Comparison of ENCODE assay signal across 7 mouse cellular contexts in genomic region chr1:86530871-86531546, GRCm38 (mm10). TPM values are rescaled to one million over a fixed set of nuclear protein-coding genes. Genes with fewer than 3 reads are reported as not detected.
DNase-seq lines count a peak whose midpoint lies in the region; ATAC-seq lines count a peak whose summit lies in the region.

No protein-coding gene starts in this region.

- ATAC-seq in embryonic facial prominence, embryonic 15.5 days (ENCODE audit: insufficient number of reproducible peaks, low FRiP score, low TSS enrichment, low read depth): no peak
- no peak for ATAC-seq in liver, embryonic 12.5 days
- ATAC-seq in erythroid progenitor cell, adult 5-6 weeks (replicated peaks; ENCODE audit: low FRiP score, poor library complexity, severe bottlenecking): no peak

- H3K27ac ChIP-seq in embryonic facial prominence, embryonic 15.5 days (replicated peaks): peak overlapping the region; percentile 65
- H3K27ac ChIP-seq in liver, embryonic 12.5 days: peak overlapping the region; percentile 73

- peak; percentile 51 for DNase-seq in retina, embryonic 14.5 days (ENCODE audit: low spot score)
- no peak for DNase-seq in retina, postnatal 1 day
- no peak for DNase-seq in urinary bladder, adult 2 months (ENCODE audit: low spot score)
- DNase-seq in lung, adult 18-20 months: no peak

- 0 out of 2 replicates have a peak overlapping the region, but pooled peaks have one; percentile 17 for H3K4me2 ChIP-seq in embryonic facial prominence, embryonic 15.5 days (replicated peaks)
- H3K4me2 ChIP-seq in liver, embryonic 12.5 days: peak overlapping the region; percentile 23

- H3K9me3 ChIP-seq in embryonic facial prominence, embryonic 15.5 days (replicated peaks): no peaks in the 10 kb centered on the region
- no peaks in the 10 kb centered on the region for H3K9me3 ChIP-seq in liver, embryonic 12.5 days (replicated peaks)

- peak overlapping the region; percentile 2; the same call in 1 of the 2 replicates for H3K4me3 ChIP-seq in embryonic facial prominence, embryonic 15.5 days (replicated peaks)
- H3K4me3 ChIP-seq in liver, embryonic 12.5 days: no peak overlapping the region

- H3K27me3 ChIP-seq in embryonic facial prominence, embryonic 15.5 days: no peaks in the 10 kb centered on the region
- no peaks in the 10 kb centered on the region for H3K27me3 ChIP-seq in liver, embryonic 12.5 days (replicated peaks)

- 16% methylated on average over 4 of the region's 4 CpGs for WGBS in embryonic facial prominence, embryonic 15.5 days
- WGBS in liver, embryonic 12.5 days (ENCODE audit: insufficient replicate concordance): 31% methylated on average over 4 of the region's 4 CpGs

- H3K4me1 ChIP-seq in embryonic facial prominence, embryonic 15.5 days: peaks cover 30% of the 10 kb centered on the region
- H3K4me1 ChIP-seq in liver, embryonic 12.5 days: peaks cover 37% of the 10 kb centered on the region

- H3K9ac ChIP-seq in embryonic facial prominence, embryonic 15.5 days: no peak overlapping the region
- H3K9ac ChIP-seq in liver, embryonic 12.5 days: peak overlapping the region; percentile 33

- peaks cover 14% of the 10 kb centered on the region; the same call in 1 of the 2 replicates for H3K36me3 ChIP-seq in embryonic facial prominence, embryonic 15.5 days
- H3K36me3 ChIP-seq in liver, embryonic 12.5 days: peaks cover 46% of the 10 kb centered on the region

RNA-seq across cellular contexts. Expression of gene Ptma, which starts 4.5 kb away (rescaled TPM):
- 1,945 and 2,079 TPM in 2 replicates for polyA plus RNA-seq in embryonic facial prominence, embryonic 15.5 days (2015; fragmentation: Nextera tagmentation; extraction: Ambion mirVana)
- polyA plus RNA-seq in liver, embryonic 12.5 days (2016; fragmentation: Nextera tagmentation; extraction: Ambion mirVana): 1,639 and 1,657 TPM in 2 replicates
- 836 and 1,054 TPM in 2 replicates for polyA plus RNA-seq in urinary bladder, adult 2 months (2012; rRNA removed)
- 1,278 and 1,332 TPM in 2 replicates for total RNA-seq in erythroid progenitor cell, adult 5-6 weeks (2015; ENCODE audit: low replicate concordance)
- 1,012 and 1,167 TPM in 2 replicates for total RNA-seq in erythroid progenitor cell, adult 5-6 weeks (2017; ENCODE audit: low replicate concordance)

RNA-seq across cellular contexts. Expression of gene Pde6d, which starts 51.4 kb away (rescaled TPM):
- 70.9 and 74.7 TPM in 2 replicates for polyA plus RNA-seq in embryonic facial prominence, embryonic 15.5 days (2015; fragmentation: Nextera tagmentation; extraction: Ambion mirVana)
- 44.0 and 48.0 TPM in 2 replicates for polyA plus RNA-seq in liver, embryonic 12.5 days (2016; fragmentation: Nextera tagmentation; extraction: Ambion mirVana)
- polyA plus RNA-seq in urinary bladder, adult 2 months (2012; rRNA removed): 48.0 and 49.0 TPM in 2 replicates
- total RNA-seq in erythroid progenitor cell, adult 5-6 weeks (2015; ENCODE audit: low replicate concordance): 23.4 and 26.8 TPM in 2 replicates
- 4.3 and 13.6 TPM in 2 replicates for total RNA-seq in erythroid progenitor cell, adult 5-6 weeks (2017; ENCODE audit: low replicate concordance)

RNA-seq across cellular contexts. Expression of gene Cops7b, which starts 51.7 kb away (rescaled TPM):
- polyA plus RNA-seq in embryonic facial prominence, embryonic 15.5 days (2015; fragmentation: Nextera tagmentation; extraction: Ambion mirVana): 39.1 and 41.2 TPM in 2 replicates
- 23.4 and 24.3 TPM in 2 replicates for polyA plus RNA-seq in liver, embryonic 12.5 days (2016; fragmentation: Nextera tagmentation; extraction: Ambion mirVana)
- 22.0 and 34.3 TPM in 2 replicates for polyA plus RNA-seq in urinary bladder, adult 2 months (2012; rRNA removed)
- total RNA-seq in erythroid progenitor cell, adult 5-6 weeks (2015; ENCODE audit: low replicate concordance): 1.7 and 10.5 TPM in 2 replicates
- 4.9 and 5.5 TPM in 2 replicates for total RNA-seq in erythroid progenitor cell, adult 5-6 weeks (2017; ENCODE audit: low replicate concordance)
